Mouse (Mus musculus): ENCODE results near the gene Klk7. TPM values are rescaled to one million over a fixed set of nuclear protein-coding genes. Genes with fewer than 3 reads are reported as not detected.

The Klk7 gene
- polyA plus RNA-seq (2012; rRNA removed), result not detected in 2 replicates

GRCm38 (mm10) chr7:43810994-43811393, at the start of gene Klk7:
Gene Klk7 (plus strand): TSS chr7:43811294.

GRCm38 (mm10) chr7:43768597-43768996, 42.5 kb upstream of the Klk7 start, which contains the start of gene Klk12:
Gene Klk12 (plus strand): TSS chr7:43768897.

GRCm38 (mm10) chr7:43774364-43774763, 36.7 kb upstream of the Klk7 start, which contains the start of gene Klk11:
Gene Klk11 (plus strand): TSS chr7:43774604.

GRCm38 (mm10) chr7:43780746-43781145, 30.3 kb upstream of the Klk7 start, which contains the start of gene Klk10:
Gene Klk10 (plus strand): TSS chr7:43781035.

GRCm38 (mm10) chr7:43791591-43791990, 19.5 kb upstream of the Klk7 start, which contains the start of gene Klk9:
Gene Klk9 (plus strand): TSS chr7:43791891.

GRCm38 (mm10) chr7:43797333-43797769, 13.7 kb upstream of the Klk7 start, which contains the start of gene Klk8:
Gene Klk8 (plus strand): TSS chr7:43797577.

GRCm38 (mm10) chr7:43824199-43824598, 13.1 kb downstream of the Klk7 start, which contains the start of gene Klk6:
Gene Klk6 (plus strand): TSS chr7:43824499.

GRCm38 (mm10) chr7:43841701-43842100, 30.6 kb downstream of the Klk7 start, which contains the start of gene Klk5:
Gene Klk5 (plus strand): TSS chr7:43841971.

Other genes starting within 250 kb of the Klk7 start
- gene Zfp658, start 249.0 kb upstream of the Klk7 start, polyA plus RNA-seq (2012; rRNA removed), result 0.45 and 0.46 TPM in 2 replicates
- 1.0 and 1.1 TPM in 2 replicates for gene Zfp719, start 231.7 kb upstream of the Klk7 start, polyA plus RNA-seq (2012; rRNA removed)
- 0.02 TPM in 1 of 2 replicates, not detected in the other for gene Zfp819, start 204.1 kb upstream of the Klk7 start, polyA plus RNA-seq (2012; rRNA removed)
- 0.02 TPM in 1 of 2 replicates, not detected in the other for gene Ceacam18, start 176.6 kb upstream of the Klk7 start, polyA plus RNA-seq (2012; rRNA removed)
- 5.9 and 8.5 TPM in 2 replicates for gene Siglece, start 151.1 kb upstream of the Klk7 start, polyA plus RNA-seq (2012; rRNA removed)
- 2.6 and 2.8 TPM in 2 replicates for gene Ctu1, start 139.3 kb upstream of the Klk7 start, polyA plus RNA-seq (2012; rRNA removed)
- 0.02 TPM in 1 of 2 replicates, not detected in the other for gene Klk14, start 120.9 kb upstream of the Klk7 start, polyA plus RNA-seq (2012; rRNA removed)
- gene Klk13, start 98.7 kb upstream of the Klk7 start, polyA plus RNA-seq (2012; rRNA removed), result not detected in 2 replicates
- not detected in 2 replicates for gene Klk12, start 42.4 kb upstream of the Klk7 start, polyA plus RNA-seq (2012; rRNA removed)
- gene Klk11, start 36.7 kb upstream of the Klk7 start, polyA plus RNA-seq (2012; rRNA removed), result not detected in 2 replicates
- gene Klk10, start 30.3 kb upstream of the Klk7 start, polyA plus RNA-seq (2012; rRNA removed), result 0.02 and 0.07 TPM in 2 replicates
- not detected in 2 replicates for gene Klk9, start 19.4 kb upstream of the Klk7 start, polyA plus RNA-seq (2012; rRNA removed)
- 3.3 and 3.8 TPM in 2 replicates for gene Klk8, start 13.7 kb upstream of the Klk7 start, polyA plus RNA-seq (2012; rRNA removed)
- not detected in 2 replicates for gene Klk6, start 13.2 kb downstream of the Klk7 start, polyA plus RNA-seq (2012; rRNA removed)
- not detected in 2 replicates for gene Klk5, start 30.7 kb downstream of the Klk7 start, polyA plus RNA-seq (2012; rRNA removed)
- not detected in 2 replicates for gene Klk4, start 69.9 kb downstream of the Klk7 start, polyA plus RNA-seq (2012; rRNA removed)
- not detected in 2 replicates for gene Klk15, start 122.4 kb downstream of the Klk7 start, polyA plus RNA-seq (2012; rRNA removed)
- not detected in 2 replicates for gene Klk1b8, start 139.4 kb downstream of the Klk7 start, polyA plus RNA-seq (2012; rRNA removed)
- gene Klk1b1, start 155.5 kb downstream of the Klk7 start, polyA plus RNA-seq (2012; rRNA removed), result not detected in 2 replicates
- gene Klk1b9, start 164.8 kb downstream of the Klk7 start, polyA plus RNA-seq (2012; rRNA removed), result not detected in 2 replicates
- not detected in 2 replicates for gene Klk1b11, start 184.6 kb downstream of the Klk7 start, polyA plus RNA-seq (2012; rRNA removed)
- not detected in 2 replicates for gene Klk1b26, start 200.9 kb downstream of the Klk7 start, polyA plus RNA-seq (2012; rRNA removed)
- gene Klk1b27, start 241.0 kb downstream of the Klk7 start, polyA plus RNA-seq (2012; rRNA removed), result 0.07 and 0.10 TPM in 2 replicates